ENCODE assay signal across 10 mouse cellular contexts in genomic region chrX:52928883-52929282, GRCm38 (mm10). TPM values are rescaled to one million over a fixed set of nuclear protein-coding genes. Genes with fewer than 3 reads are reported as not detected.
DNase-seq lines count a peak whose midpoint lies in the region; ATAC-seq and TF ChIP-seq lines count a peak whose summit lies in the region.
"Had no signal": no experiment of that assay in that cellular context is flagged by ENCODE, and none has a peak within 500 bp of the region (broad histone marks: within the 10 kb centered on the region; RNA-seq: fewer than 3 reads in every experiment).

No protein-coding gene starts in this region.

- WGBS in kidney, adult 2 months = 36% methylated on average over 1 of the region's 1 CpGs
- WGBS in midbrain, embryonic 10.5 days = 46% methylated on average over 1 of the region's 1 CpGs

- no peak for ATAC-seq in G1E (ENCODE audit: extremely low read depth, insufficient number of reproducible peaks, low FRiP score, poor library complexity, severe bottlenecking)
- peak; percentile 46; the same call in 1 of the 2 replicates for ATAC-seq in neutrophil, adult 5-6 weeks (ENCODE audit: extremely low read depth, insufficient number of reproducible peaks, low FRiP score, poor library complexity, severe bottlenecking)
- ATAC-seq in megakaryocyte-erythroid progenitor cell, adult 5-6 weeks (replicated peaks; ENCODE audit: low FRiP score, low TSS enrichment, poor library complexity, severe bottlenecking) = no peak

- DNase-seq in kidney, adult 2 months = peak; percentile 18
- DNase-seq in kidney, adult 9 months = no peak
- no peak for DNase-seq in G1E (ENCODE audit: low spot score)
- DNase-seq in c-Kit-positive CD71-positive TER-119-negative erythroid progenitor cells, embryonic 14.5 days (ENCODE audit: low read depth) = peak; percentile 45
- no peak for DNase-seq in right cerebral cortex, postnatal 10 days (ENCODE audit: low spot score in 2 of 2)
- no peak for DNase-seq in midbrain, embryonic 10.5 days (ENCODE audit: low spot score)

- no peaks in the 10 kb centered on the region for H3K36me3 ChIP-seq in kidney, adult 2 months (ENCODE audit: control insufficient read depth, insufficient read depth, low read length)
- H3K36me3 ChIP-seq in G1E (replicated peaks) = peaks cover 41% of the 10 kb centered on the region
- H3K36me3 ChIP-seq in midbrain, embryonic 10.5 days = peaks cover 27% of the 10 kb centered on the region
- H3K36me3 ChIP-seq: embryonic facial prominence, embryonic 13.5 days; limb, embryonic 15.5 days had no signal

- H3K27me3 ChIP-seq in kidney, adult 2 months (replicated peaks; ENCODE audit: control insufficient read depth, insufficient read depth, low read length) = no peaks in the 10 kb centered on the region
- no peaks in the 10 kb centered on the region for H3K27me3 ChIP-seq in G1E (ENCODE audit: insufficient read depth, low read length)
- H3K27me3 ChIP-seq in midbrain, embryonic 10.5 days (ENCODE audit: low read depth, poor library complexity, severe bottlenecking) = no peaks in the 10 kb centered on the region
- H3K27me3 ChIP-seq: embryonic facial prominence, embryonic 13.5 days; limb, embryonic 15.5 days had no signal

- H3K27ac ChIP-seq in kidney, adult 2 months (ENCODE audit: insufficient read depth, low read depth, low read length) = no peak overlapping the region
- H3K27ac ChIP-seq in midbrain, embryonic 10.5 days (replicated peaks) = no peak overlapping the region
- H3K27ac ChIP-seq: embryonic facial prominence, embryonic 13.5 days; limb, embryonic 15.5 days had no signal

- no peaks in the 10 kb centered on the region for H3K9me3 ChIP-seq in G1E (replicated peaks)
- H3K9me3 ChIP-seq in midbrain, embryonic 10.5 days (replicated peaks) = no peaks in the 10 kb centered on the region
- H3K9me3 ChIP-seq: embryonic facial prominence, embryonic 13.5 days; limb, embryonic 15.5 days had no signal

- no peak for TF ChIP-seq POLR2A in kidney, adult 2 months (IDR thresholded peaks at IDR 0.05; ENCODE audit: low read depth, low read length)

- H3K4me3 ChIP-seq in kidney, adult 2 months (ENCODE audit: insufficient read depth, low read depth, low read length) = no peak overlapping the region
- H3K4me3 ChIP-seq in G1E (ENCODE audit: low read depth, low read length) = no peak overlapping the region
- H3K4me3 ChIP-seq in midbrain, embryonic 10.5 days = no peak overlapping the region
- H3K4me3 ChIP-seq: embryonic facial prominence, embryonic 13.5 days; limb, embryonic 15.5 days had no signal

- H3K4me1 ChIP-seq in kidney, adult 2 months (ENCODE audit: control insufficient read depth, insufficient read depth, low read length) = no peaks in the 10 kb centered on the region
- no peaks in the 10 kb centered on the region for H3K4me1 ChIP-seq in G1E (ENCODE audit: insufficient read depth, low read depth, low read length)
- no peaks in the 10 kb centered on the region for H3K4me1 ChIP-seq in midbrain, embryonic 10.5 days
- H3K4me1 ChIP-seq: embryonic facial prominence, embryonic 13.5 days; limb, embryonic 15.5 days had no signal

- peak; percentile 50 for TF ChIP-seq CTCF in kidney, adult 2 months (conservative IDR thresholded peaks at IDR 0.05; ENCODE audit: insufficient read depth, insufficient read length, low read depth, low read length)
- TF ChIP-seq CTCF in G1E (IDR thresholded peaks at IDR 0.05; ENCODE audit: low read depth, low read length) = peak; percentile 21; the same call in 1 of the 2 replicates

RNA-seq across cellular contexts. Expression of gene Phf6, which starts 16.8 kb away (rescaled TPM):
- 1.4 and 2.4 TPM in 2 replicates for polyA plus RNA-seq in kidney, adult 2 months (2012; rRNA removed)
- total RNA-seq in G1E (2014; fragmentation: Nextera tagmentation) (53.1 and 64.0 TPM in 2 replicates), G1E (2017) (39.1 and 45.9 TPM in 2 replicates)
- 5.2 and 6.6 TPM in 2 replicates for polyA plus RNA-seq in G1E (2012)
- total RNA-seq in neutrophil, adult 5-6 weeks (2017) = 26.2 and 27.9 TPM in 2 replicates
- 32.8 and 47.3 TPM in 2 replicates for total RNA-seq in megakaryocyte-erythroid progenitor cell, adult 5-6 weeks (2014; fragmentation: Nextera tagmentation)
- total RNA-seq in megakaryocyte-erythroid progenitor cell, adult 5-6 weeks (2017) = 54.3 and 58.1 TPM in 2 replicates
- 94.4 and 100 TPM in 2 replicates for polyA plus RNA-seq in midbrain, embryonic 10.5 days (2016; fragmentation: Nextera tagmentation; extraction: Ambion mirVana)

RNA-seq across cellular contexts. Expression of gene Hprt, which starts 59.1 kb away (rescaled TPM):
- polyA plus RNA-seq in kidney, adult 2 months (2012; rRNA removed) = 15.9 and 28.9 TPM in 2 replicates
- 184 and 206 TPM in 2 replicates for total RNA-seq in G1E (2014; fragmentation: Nextera tagmentation)
- total RNA-seq in G1E (2017) = 412 and 435 TPM in 2 replicates
- 7.2 and 13.1 TPM in 2 replicates for polyA plus RNA-seq in G1E (2012)
- total RNA-seq in neutrophil, adult 5-6 weeks (2017) = 96.3 and 99.9 TPM in 2 replicates
- total RNA-seq in megakaryocyte-erythroid progenitor cell, adult 5-6 weeks (2014; fragmentation: Nextera tagmentation) = 191 and 245 TPM in 2 replicates
- total RNA-seq in megakaryocyte-erythroid progenitor cell, adult 5-6 weeks (2017) = 376 and 396 TPM in 2 replicates
- polyA plus RNA-seq in midbrain, embryonic 10.5 days (2016; fragmentation: Nextera tagmentation; extraction: Ambion mirVana) = 78.0 and 100 TPM in 2 replicates

Comparison
In these comparisons a context has a peak if more than half of its experiments do, and no peak if none do; other contexts are left out.
1. DNase-seq: peak in kidney, adult 2 months (single experiment) and c-Kit-positive CD71-positive TER-119-negative erythroid progenitor cells, embryonic 14.5 days (single experiment); none in kidney, adult 9 months (single experiment), G1E (single experiment), right cerebral cortex, postnatal 10 days (0 of 2) and midbrain, embryonic 10.5 days (single experiment).